Mouse (Mus musculus): ENCODE data around the gene Fryl.
A peak's percentile ranks its signal among the peaks of the same experiment; 100 is the strongest.

Fryl gene

GRCm38 (mm10) chr5:73257096-73257495 is 677 bp upstream of the Fryl start:
- no peak for DNase-seq (ENCODE audit: low spot score in 2 of 2)

- DNase-seq (ENCODE audit: low spot score in 2 of 2): peak; percentile 31 to 55
Measured at GRCm38 (mm10) chr5:73255321-73256251, 833 bp downstream of the Fryl start.

- DNase-seq (ENCODE audit: low spot score in 2 of 2): no peak
Measured at GRCm38 (mm10) chr5:73254660-73255059, 1.8 kb downstream of the Fryl start.

GRCm38 (mm10) chr5:73252739-73253138 is 3.7 kb downstream of the Fryl start:
- DNase-seq (ENCODE audit: low spot score in 2 of 2): no peak

GRCm38 (mm10) chr5:73249341-73249740 is 7.1 kb downstream of the Fryl start:
- DNase-seq (ENCODE audit: low spot score in 2 of 2): no peak

- DNase-seq (ENCODE audit: low spot score in 2 of 2): no peak
Measured at GRCm38 (mm10) chr5:73248211-73248610, 8.2 kb downstream of the Fryl start.

- no peak for DNase-seq (ENCODE audit: low spot score in 2 of 2)
Measured at GRCm38 (mm10) chr5:73246414-73246813, 10.0 kb downstream of the Fryl start.

- no peak for DNase-seq (ENCODE audit: low spot score in 2 of 2)
Measured at GRCm38 (mm10) chr5:73244403-73244802, 12.0 kb downstream of the Fryl start.

GRCm38 (mm10) chr5:73241966-73242365 is 14.5 kb downstream of the Fryl start:
- DNase-seq (ENCODE audit: low spot score in 2 of 2): no peak

- DNase-seq (ENCODE audit: low spot score in 2 of 2): no peak
Measured at GRCm38 (mm10) chr5:73241332-73241731, 15.1 kb downstream of the Fryl start.

GRCm38 (mm10) chr5:73240391-73240790 is 16.0 kb downstream of the Fryl start:
- no peak for DNase-seq (ENCODE audit: low spot score in 2 of 2)

- no peak for DNase-seq (ENCODE audit: low spot score in 2 of 2)
Measured at GRCm38 (mm10) chr5:73236894-73237334, 19.5 kb downstream of the Fryl start.

GRCm38 (mm10) chr5:73235201-73235600 is 21.2 kb downstream of the Fryl start:
- DNase-seq (ENCODE audit: low spot score in 2 of 2): no peak

- peak in 1 of 2 experiments; percentile 15 for DNase-seq (ENCODE audit: low spot score in 2 of 2)
Measured at GRCm38 (mm10) chr5:73233018-73233881, 23.2 kb downstream of the Fryl start.

GRCm38 (mm10) chr5:73232267-73232666 is 24.2 kb downstream of the Fryl start:
- no peak for DNase-seq (ENCODE audit: low spot score in 2 of 2)

- DNase-seq (ENCODE audit: low spot score in 2 of 2): no peak
Measured at GRCm38 (mm10) chr5:73231835-73232234, 24.6 kb downstream of the Fryl start.

- no peak for DNase-seq (ENCODE audit: low spot score in 2 of 2)
Measured at GRCm38 (mm10) chr5:73230171-73230570, 26.2 kb downstream of the Fryl start.

- DNase-seq (ENCODE audit: low spot score in 2 of 2): no peak
Measured at GRCm38 (mm10) chr5:73229467-73229866, 27.0 kb downstream of the Fryl start.

- no peak for DNase-seq (ENCODE audit: low spot score in 2 of 2)
Measured at GRCm38 (mm10) chr5:73228291-73229049, 27.9 kb downstream of the Fryl start.

- no peak for DNase-seq (ENCODE audit: low spot score in 2 of 2)
Measured at GRCm38 (mm10) chr5:73227518-73228101, 28.8 kb downstream of the Fryl start.

GRCm38 (mm10) chr5:73223065-73223464 is 33.4 kb downstream of the Fryl start:
- no peak for DNase-seq (ENCODE audit: low spot score in 2 of 2)
